In genomic region chr5:126799698-126800279, GRCm38 (mm10) we compare ENCODE assay signal across 24 mouse cellular contexts.
DNase-seq lines count a peak whose midpoint lies in the region; ATAC-seq and TF ChIP-seq lines count a peak whose summit lies in the region.
"Had no signal": no experiment of that assay in that cellular context is flagged by ENCODE, and none has a peak within 500 bp of the region (broad histone marks: within the 10 kb centered on the region; RNA-seq: fewer than 3 reads in every experiment).

No protein-coding gene starts in this region.

- H3K4me1 ChIP-seq in forebrain, postnatal 0 days (ENCODE audit: insufficient read depth), result 0 out of 2 replicates have a peak, but pooled peaks cover 3% of the 10 kb centered on the region
- no peaks in the 10 kb centered on the region for H3K4me1 ChIP-seq in forebrain, embryonic 11.5 days (replicated peaks; ENCODE audit: control insufficient read depth, insufficient read depth, low read length)
- H3K4me1 ChIP-seq: embryonic facial prominence, embryonic 15.5 days; forebrain, embryonic 10.5 days; forebrain, embryonic 15.5 days; heart, embryonic 12.5 days; hindbrain, embryonic 10.5 days had no signal

- H3K9ac ChIP-seq in forebrain, postnatal 0 days, result no peak overlapping the region
- H3K9ac ChIP-seq in forebrain, embryonic 11.5 days (ENCODE audit: low read length), result no peak overlapping the region
- H3K9ac ChIP-seq: embryonic facial prominence, embryonic 15.5 days; forebrain, embryonic 15.5 days; heart, embryonic 12.5 days; hindbrain, embryonic 14.5 days had no signal

- ATAC-seq in forebrain, postnatal 0 days, result no peak
- no peak for ATAC-seq in forebrain, embryonic 11.5 days (replicated peaks; ENCODE audit: low FRiP score)
- ATAC-seq: CD4-positive, CD25-positive, alpha-beta regulatory T cell, adult 4 months; forebrain, embryonic 15.5 days had no signal

- WGBS in forebrain, postnatal 0 days, result 56% methylated on average over 8 of the region's 8 CpGs
- WGBS in forebrain, embryonic 11.5 days, result 93% methylated on average over 8 of the region's 8 CpGs

- no peak overlapping the region for H3K4me2 ChIP-seq in forebrain, postnatal 0 days (ENCODE audit: low read depth)
- no peak overlapping the region for H3K4me2 ChIP-seq in forebrain, embryonic 11.5 days (ENCODE audit: low read depth, low read length, severe bottlenecking)
- H3K4me2 ChIP-seq: embryonic facial prominence, embryonic 15.5 days; forebrain, embryonic 15.5 days; heart, embryonic 12.5 days; hindbrain, embryonic 14.5 days had no signal

- H3K27me3 ChIP-seq in forebrain, postnatal 0 days (ENCODE audit: insufficient read depth, low read length), result no peaks in the 10 kb centered on the region
- no peaks in the 10 kb centered on the region for H3K27me3 ChIP-seq in forebrain, embryonic 11.5 days (ENCODE audit: control insufficient read depth, insufficient read depth, low read length)
- H3K27me3 ChIP-seq: embryonic facial prominence, embryonic 15.5 days; forebrain, embryonic 15.5 days; heart, embryonic 12.5 days had no signal

- no peak for TF ChIP-seq CTCF in forebrain, postnatal 0 days (IDR thresholded peaks at IDR 0.05; ENCODE audit: low read depth)

- peak; percentile 32 for DNase-seq in forebrain, postnatal 0 days
- no peak for DNase-seq in forebrain, embryonic 11.5 days (ENCODE audit: low spot score)
- DNase-seq in left cerebral cortex, adult 11 months (ENCODE audit: low spot score), result peak; percentile 40
- DNase-seq in left cerebral cortex, adult 8-10 months (ENCODE audit: low spot score in 2 of 2), result no peak
- peak; percentile 39 for DNase-seq in right cerebral cortex, adult 18-20 months
- no peak for DNase-seq in right cerebral cortex, postnatal 4 days
- no peak for DNase-seq in embryo, embryonic 10.5 days (ENCODE audit: low spot score)
- DNase-seq: adrenal gland, adult 8-10 months; B cell, adult 2 months; cerebellum, adult 18-20 months; cerebellum, adult 9-11 months; cerebellum, postnatal 36 days; embryo, embryonic 11 days; gastrocnemius, adult 2 months; gastrocnemius, postnatal 25 days had no signal

- H3K4me3 ChIP-seq in forebrain, postnatal 0 days (ENCODE audit: low read depth, low read length), result no peak overlapping the region
- no peak overlapping the region for H3K4me3 ChIP-seq in forebrain, embryonic 11.5 days (ENCODE audit: low read depth, low read length)
- H3K4me3 ChIP-seq: embryonic facial prominence, embryonic 15.5 days; erythroblast, embryonic 14.5 days; forebrain, embryonic 10.5 days; forebrain, embryonic 15.5 days; gastrocnemius, adult 2 months; heart, embryonic 12.5 days; hindbrain, embryonic 10.5 days had no signal

- no peaks in the 10 kb centered on the region for H3K36me3 ChIP-seq in forebrain, postnatal 0 days (ENCODE audit: insufficient read depth)
- H3K36me3 ChIP-seq in forebrain, embryonic 11.5 days (ENCODE audit: control insufficient read depth, insufficient read depth, low read length), result no peaks in the 10 kb centered on the region
- H3K36me3 ChIP-seq: embryonic facial prominence, embryonic 15.5 days; forebrain, embryonic 10.5 days; forebrain, embryonic 15.5 days; G1E; heart, embryonic 12.5 days; hindbrain, embryonic 10.5 days had no signal

- H3K27ac ChIP-seq in forebrain, postnatal 0 days (ENCODE audit: low read depth, low read length), result no peak overlapping the region
- no peak overlapping the region for H3K27ac ChIP-seq in forebrain, embryonic 11.5 days (ENCODE audit: low read depth, low read length)
- H3K27ac ChIP-seq: embryonic facial prominence, embryonic 15.5 days; forebrain, embryonic 10.5 days; forebrain, embryonic 15.5 days; gastrocnemius, adult 2 months; hindbrain, embryonic 10.5 days; hindbrain, embryonic 14.5 days had no signal

- no peaks in the 10 kb centered on the region for H3K9me3 ChIP-seq in forebrain, postnatal 0 days (ENCODE audit: low read length)
- no peaks in the 10 kb centered on the region for H3K9me3 ChIP-seq in forebrain, embryonic 11.5 days (ENCODE audit: control insufficient read depth, low read length)
- H3K9me3 ChIP-seq: embryonic facial prominence, embryonic 15.5 days; forebrain, embryonic 10.5 days; forebrain, embryonic 15.5 days; heart, embryonic 12.5 days; hindbrain, embryonic 10.5 days had no signal

Comparison
In these comparisons a context has a peak if more than half of its experiments do, and no peak if none do; other contexts are left out.
1. DNase-seq: peak in forebrain, postnatal 0 days (single experiment), left cerebral cortex, adult 11 months (single experiment) and right cerebral cortex, adult 18-20 months (single experiment); none in forebrain, embryonic 11.5 days (single experiment), left cerebral cortex, adult 8-10 months (0 of 2), right cerebral cortex, postnatal 4 days (single experiment) and embryo, embryonic 10.5 days (single experiment).